15 mouse cellular contexts compared by ENCODE assay signal in genomic region chr7:100043605-100044031, GRCm38 (mm10). TPM values are rescaled to one million over a fixed set of nuclear protein-coding genes. Genes with fewer than 3 reads are reported as not detected.
DNase-seq lines count a peak whose midpoint lies in the region; ATAC-seq lines count a peak whose summit lies in the region.
"Had no signal": no experiment of that assay in that cellular context is flagged by ENCODE, and none has a peak within 500 bp of the region (broad histone marks: within the 10 kb centered on the region; RNA-seq: fewer than 3 reads in every experiment).

No protein-coding gene starts in this region.

- no peaks in the 10 kb centered on the region for H3K36me3 ChIP-seq in heart, embryonic 11.5 days (ENCODE audit: control insufficient read depth, insufficient read depth, low read length)
- no peaks in the 10 kb centered on the region for H3K36me3 ChIP-seq in lung, embryonic 15.5 days
- no peaks in the 10 kb centered on the region for H3K36me3 ChIP-seq in limb, embryonic 13.5 days

- H3K27ac ChIP-seq in heart, embryonic 11.5 days (ENCODE audit: low read depth, low read length), result no peak overlapping the region
- H3K27ac ChIP-seq in lung, embryonic 15.5 days, result no peak overlapping the region
- H3K27ac ChIP-seq in limb, embryonic 13.5 days, result peak overlapping the region; percentile 53; the same call in 1 of the 2 replicates

- H3K9me3 ChIP-seq in heart, embryonic 11.5 days (replicated peaks; ENCODE audit: control insufficient read depth, low read length), result no peaks in the 10 kb centered on the region
- no peaks in the 10 kb centered on the region for H3K9me3 ChIP-seq in lung, embryonic 15.5 days
- H3K9me3 ChIP-seq in limb, embryonic 13.5 days, result no peaks in the 10 kb centered on the region

- H3K27me3 ChIP-seq in heart, embryonic 11.5 days (ENCODE audit: control insufficient read depth, insufficient read depth, low read length), result peaks cover 8% of the 10 kb centered on the region
- no peaks in the 10 kb centered on the region for H3K27me3 ChIP-seq in lung, embryonic 15.5 days
- no peaks in the 10 kb centered on the region for H3K27me3 ChIP-seq in limb, embryonic 13.5 days

- peaks cover 9% of the 10 kb centered on the region for H3K4me1 ChIP-seq in heart, embryonic 11.5 days (ENCODE audit: control insufficient read depth, insufficient read depth, low read length)
- peaks cover 11% of the 10 kb centered on the region for H3K4me1 ChIP-seq in lung, embryonic 15.5 days
- peaks cover 21% of the 10 kb centered on the region for H3K4me1 ChIP-seq in limb, embryonic 13.5 days

- WGBS in heart, embryonic 11.5 days (ENCODE audit: insufficient replicate concordance), result 25% methylated on average over 4 of the region's 4 CpGs
- 9% methylated on average over 4 of the region's 4 CpGs for WGBS in lung, embryonic 15.5 days
- WGBS in limb, embryonic 13.5 days, result 32% methylated on average over 4 of the region's 4 CpGs

- peak; percentile 21 to 43 for DNase-seq in heart, adult 18-20 months
- no peak for DNase-seq in lung, postnatal 36 days
- DNase-seq in cerebellum, postnatal 14 days, result peak; percentile 85 to 86
- no peak for DNase-seq in urinary bladder, postnatal 14 days (ENCODE audit: low spot score)
- DNase-seq in retina, postnatal 1 day, result no peak
- DNase-seq: adrenal gland, postnatal 36 days; embryo, embryonic 11 days; forebrain, postnatal 0 days; spleen, adult 18-20 months had no signal

- H3K4me2 ChIP-seq in heart, embryonic 11.5 days, result no peak overlapping the region
- H3K4me2 ChIP-seq in lung, embryonic 15.5 days, result no peak overlapping the region
- no peak overlapping the region for H3K4me2 ChIP-seq in limb, embryonic 13.5 days (replicated peaks)

- no peak overlapping the region for H3K4me3 ChIP-seq in heart, embryonic 11.5 days (ENCODE audit: low read depth, low read length)
- H3K4me3 ChIP-seq in lung, embryonic 15.5 days, result no peak overlapping the region
- no peak overlapping the region for H3K4me3 ChIP-seq in limb, embryonic 13.5 days

- ATAC-seq in heart, embryonic 11.5 days (replicated peaks; ENCODE audit: insufficient number of reproducible peaks, low FRiP score, low TSS enrichment), result no peak
- ATAC-seq in lung, embryonic 15.5 days (ENCODE audit: borderline replicate concordance, extremely low read depth, low FRiP score, low TSS enrichment), result 0 out of 2 replicates have a peak, but pooled peaks have one; percentile 52
- peak; percentile 22; the same call in 1 of the 2 replicates for ATAC-seq in limb, embryonic 13.5 days (ENCODE audit: low FRiP score, low read depth)
- ATAC-seq: CD4-positive, CD25-positive, alpha-beta regulatory T cell, adult 4 months; forebrain, postnatal 0 days had no signal

- H3K9ac ChIP-seq in heart, embryonic 11.5 days (ENCODE audit: low read depth, low read length), result no peak overlapping the region
- no peak overlapping the region for H3K9ac ChIP-seq in lung, embryonic 15.5 days
- no peak overlapping the region for H3K9ac ChIP-seq in limb, embryonic 13.5 days
- H3K9ac ChIP-seq: forebrain, postnatal 0 days had no signal

RNA-seq across cellular contexts. Expression of gene Chrdl2, which starts 37.6 kb away (rescaled TPM):
- not detected for total RNA-seq in heart, adult 18-20 months (2021)
- polyA plus RNA-seq in heart, embryonic 11.5 days (2014; fragmentation: Nextera tagmentation; extraction: Ambion mirVana), result 0.10 TPM in 1 of 2 replicates, not detected in the other
- not detected in 2 replicates for polyA plus RNA-seq in lung, embryonic 15.5 days (2015; fragmentation: Nextera tagmentation; extraction: Ambion mirVana)
- polyA plus RNA-seq in limb, embryonic 13.5 days (2015; fragmentation: Nextera tagmentation; extraction: Ambion mirVana), result 2.6 and 3.0 TPM in 2 replicates
- total RNA-seq: adrenal gland, postnatal 36 days; forebrain, postnatal 0 days; megakaryocyte progenitor cell, adult 5-6 weeks had no signal
- polyA plus RNA-seq: CD4-positive, CD25-positive, alpha-beta regulatory T cell, adult 4 months; thymus, postnatal 0 days had no signal

Comparison
In these comparisons a context has a peak if more than half of its experiments do, and no peak if none do; other contexts are left out.
1. DNase-seq: peak in heart, adult 18-20 months (2 of 2) and cerebellum, postnatal 14 days (2 of 2); none in lung, postnatal 36 days (single experiment), urinary bladder, postnatal 14 days (single experiment) and retina, postnatal 1 day (single experiment).